Mouse (Mus musculus) kidney, adult 2 months (tissue): ENCODE measurements around the gene Lad1.

ENCODE experiments used
- CTCF ChIP-seq: fragments of 200-500 bp; conservative IDR thresholded peaks from 2 replicates; pipeline ENCODE4 v1.5.1; 2011; ENCODE audit warnings: low read depth, mild to moderate bottlenecking, control low read depth, low read length, moderate library complexity, mixed read lengths; ENCODE audit not compliant: insufficient read depth, insufficient read length
- POLR2A ChIP-seq: fragments of 200-500 bp; IDR thresholded peaks from one replicate; pipeline ENCODE4 v1.6.1; 2011; ENCODE audit warnings: low read depth, low read length, control low read depth

GRCm38 (mm10) chr1:135813687-135814395 lies 4.6 kb upstream of the Lad1 start:
- TF ChIP-seq POLR2A (no peak), CTCF (no peak)
